Mouse (Mus musculus) gastrocnemius, adult 2 months (tissue): Measurements from ENCODE around the gene Btn1a1. TPM values are rescaled to one million over a fixed set of nuclear protein-coding genes. Genes with fewer than 3 reads are reported as not detected.

Experiments
- DNase-seq: peaks from one replicate; pipeline ENCODE4 v3.0.0; 2022
- H3K27ac ChIP-seq: fragments of 200-600 bp; 2 replicates; pipeline ENCODE4 v1.8.1; 2022; ENCODE audit warnings: mild to moderate bottlenecking
- H3K4me3 ChIP-seq: fragments of 200-600 bp; 2 replicates; pipeline ENCODE4 v1.8.1; 2022; ENCODE audit warnings: mild to moderate bottlenecking, moderate library complexity
- CTCF ChIP-seq: fragments of 200-600 bp; IDR thresholded peaks from 2 replicates; pipeline ENCODE4 v1.8.1; 2022; ENCODE audit warnings: antibody characterized with exemption, mild to moderate bottlenecking, moderate library complexity
- intact Hi-C: fragments of 180-260 bp; cut with DNase I; formaldehyde crosslinking; loops from one replicate; pipeline ENCODE4 v1.15.1; 2025
- total RNA-seq, 2 experiments: library from RNA; stranded (reverse); gene quantifications; 2 replicates each; pipeline ENCODE4 v1.2.3; 2021

The Btn1a1 gene
- total RNA-seq, 2 experiments from 2014 or later, result not detected

DNA sequence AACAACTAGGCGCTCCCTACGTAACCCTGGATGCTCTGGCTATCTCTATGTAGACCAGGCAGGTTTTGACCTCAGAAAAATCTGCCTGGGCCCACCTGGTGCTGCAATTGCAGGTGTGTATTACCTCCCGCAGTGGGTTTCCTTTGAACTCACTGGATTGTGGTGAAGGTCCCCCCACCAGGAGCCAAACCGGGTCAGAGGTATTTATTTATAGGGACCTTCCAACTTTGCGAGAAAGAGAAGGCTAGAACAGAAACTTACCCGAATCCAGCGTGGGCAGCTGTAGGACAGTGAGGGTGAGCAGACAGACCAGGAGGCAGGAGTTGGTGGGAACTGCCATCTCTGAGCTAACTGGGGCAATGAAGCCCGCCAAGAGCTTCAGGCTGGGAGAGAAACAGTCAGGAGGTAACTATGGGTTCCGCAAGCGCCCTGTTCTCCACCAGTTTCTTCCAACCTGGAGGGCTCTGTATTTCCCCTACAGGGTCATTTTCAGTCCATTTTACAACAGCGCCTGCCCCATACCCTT, 797 bp downstream of the Btn1a1 start:
- intact Hi-C loops, result no loop called here
- Histone ChIP-seq H3K4me3 (peak overlapping the region; percentile 76), H3K27ac (no peak overlapping the region)
- TF ChIP-seq CTCF, result no peak
- DNase-seq, result no peak

DNA sequence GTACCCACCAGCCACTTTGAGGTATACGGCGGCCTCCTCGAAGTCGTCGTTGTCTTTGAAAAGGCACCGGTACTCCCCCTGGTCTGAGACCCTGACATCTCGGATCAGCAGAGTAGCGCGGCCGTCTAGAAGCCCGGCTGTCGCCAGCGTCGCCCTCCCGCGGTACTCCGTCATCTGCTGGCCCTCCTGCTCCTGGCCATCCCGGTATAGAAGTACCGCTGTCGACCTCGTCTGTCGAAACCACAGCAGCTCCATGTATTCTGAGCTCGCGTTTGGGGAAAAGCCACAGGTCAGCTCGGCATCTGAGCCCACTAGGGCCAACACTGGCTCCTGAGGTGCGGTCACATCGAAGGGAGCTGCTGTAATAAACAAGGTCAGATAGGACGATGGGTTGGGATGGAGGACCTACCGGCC, 1.5 kb downstream of the Btn1a1 start:
- peak overlapping the region; percentile 76 for H3K4me3 ChIP-seq
- no peak overlapping the region for H3K27ac ChIP-seq
- intact Hi-C loops, result no loop called here
- DNase-seq, result peak; percentile 29
- no peak for TF ChIP-seq CTCF

DNA sequence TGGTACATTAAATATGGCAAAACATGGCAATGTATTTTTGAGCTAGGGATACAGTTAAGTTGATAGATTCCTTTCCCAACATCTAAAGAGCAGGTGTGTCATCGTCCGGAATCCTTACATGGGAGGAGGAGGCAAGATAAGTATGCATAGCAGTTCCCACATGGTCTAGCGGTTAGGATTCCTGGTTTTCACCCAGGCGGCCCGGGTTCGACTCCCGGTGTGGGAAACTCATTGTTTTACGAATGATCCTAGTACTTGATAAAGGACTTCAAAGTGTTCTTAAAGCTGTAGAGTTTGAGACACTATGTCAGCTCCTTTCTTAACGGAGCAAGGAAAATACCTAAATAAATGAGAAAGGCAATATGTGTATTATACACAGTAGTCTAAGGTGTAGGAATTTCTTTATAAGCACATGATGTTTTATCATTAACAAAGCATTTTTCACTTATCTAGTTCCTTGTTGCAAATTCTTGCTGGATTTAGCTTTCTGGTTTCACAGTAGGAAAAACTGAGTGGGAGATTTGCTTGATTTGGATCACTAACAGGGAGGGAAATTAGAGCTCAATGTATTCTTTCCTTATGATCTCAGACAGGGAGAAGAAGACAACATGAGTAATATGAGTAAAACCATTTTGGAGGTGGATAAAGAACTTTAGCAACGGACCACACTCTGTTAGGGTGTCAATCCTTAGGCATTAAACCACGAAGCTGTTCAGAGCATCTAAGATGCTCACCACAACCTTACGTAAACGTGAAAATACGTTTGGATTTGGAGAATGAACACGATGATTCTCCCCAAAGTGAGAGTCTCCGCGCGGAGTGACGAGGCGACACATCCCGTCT, 2.1 kb downstream of the Btn1a1 start:
- intact Hi-C loops, result no loop called here
- no peak for TF ChIP-seq CTCF

DNA sequence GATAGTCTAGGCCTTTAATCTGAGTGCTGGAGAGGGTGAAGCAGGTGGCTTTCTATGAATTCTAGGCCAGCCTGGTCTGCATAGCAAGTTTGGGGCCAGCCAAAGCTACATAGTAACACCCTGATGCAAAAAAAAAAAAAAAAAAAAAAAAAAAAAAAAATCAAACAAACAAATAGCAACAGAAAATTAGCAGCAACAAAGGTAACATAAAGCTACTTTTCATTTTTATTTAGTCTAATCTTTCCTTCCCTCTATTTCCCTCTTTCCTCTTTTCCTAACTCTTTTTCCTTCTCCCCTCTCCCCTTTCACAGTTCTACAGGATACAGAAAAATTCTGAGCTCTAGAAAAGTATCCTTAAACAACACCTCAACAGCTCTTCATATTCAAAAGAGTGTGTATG, 3.0 kb downstream of the Btn1a1 start:
- no peak for TF ChIP-seq CTCF
- H3K27ac ChIP-seq, result no peak overlapping the region
- no peak for DNase-seq
- intact Hi-C loops, result no loop called here
- no peak overlapping the region for H3K4me3 ChIP-seq

More for the DNA sequence above, 2.1 kb downstream of the Btn1a1 start:
- peak; percentile 70 for DNase-seq
- H3K27ac ChIP-seq, result no peak overlapping the region
- peak overlapping the region; percentile 76 for H3K4me3 ChIP-seq

DNA sequence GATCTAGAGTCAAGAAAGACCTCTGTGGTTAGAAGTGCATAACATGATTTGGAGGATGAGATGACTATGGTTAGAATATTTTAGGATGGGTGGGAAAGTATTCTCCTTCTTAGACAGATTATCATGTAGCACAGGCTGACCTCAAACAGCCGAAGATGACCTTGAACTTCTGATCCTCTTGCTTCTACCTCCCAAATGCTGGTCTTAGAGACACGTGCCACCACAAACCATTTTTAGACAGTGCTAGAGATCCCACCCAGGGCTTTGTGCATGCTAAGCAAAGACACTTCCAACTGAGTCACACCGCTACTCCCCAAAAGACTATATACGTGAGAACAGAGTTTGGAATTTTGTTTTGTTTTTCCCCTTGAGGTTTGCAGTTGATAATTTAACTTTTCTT, 3.6 kb downstream of the Btn1a1 start:
- intact Hi-C loops, result no loop called here
- TF ChIP-seq CTCF, result no peak
- H3K4me3 ChIP-seq, result no peak overlapping the region
- no peak for DNase-seq
- H3K27ac ChIP-seq, result no peak overlapping the region

DNA sequence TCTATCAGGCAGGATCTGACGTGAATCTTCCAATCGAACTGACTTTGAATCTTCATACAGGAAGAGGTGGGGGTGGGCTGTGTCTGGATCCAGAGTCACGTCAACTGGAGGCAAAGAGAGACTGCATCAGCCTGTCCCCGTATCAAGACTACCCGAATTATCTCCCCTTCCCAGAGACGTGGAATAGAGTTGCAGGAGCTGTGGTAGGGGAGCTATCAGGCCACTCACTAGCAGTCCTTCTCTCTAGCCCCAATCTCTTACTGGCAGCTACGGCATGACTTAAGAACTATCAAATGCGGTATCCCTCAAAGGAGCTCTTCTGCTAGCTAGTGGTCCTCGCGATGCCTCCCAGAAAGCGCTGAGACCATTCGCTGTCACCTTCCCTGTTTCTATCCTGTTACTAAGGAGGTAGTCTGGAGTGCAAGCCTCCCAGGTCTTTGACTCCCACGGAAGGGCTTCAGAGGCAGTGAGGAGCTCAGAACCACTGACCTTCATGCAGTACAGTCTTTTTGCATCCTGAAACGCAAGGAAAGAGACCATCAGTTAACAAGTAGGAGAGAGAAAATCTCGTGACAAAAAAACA, 6.3 kb downstream of the Btn1a1 start:
- Histone ChIP-seq H3K27ac (no peak overlapping the region), H3K4me3 (no peak overlapping the region)
- intact Hi-C loops, result no loop called here
- no peak for TF ChIP-seq CTCF
- no peak for DNase-seq

DNA sequence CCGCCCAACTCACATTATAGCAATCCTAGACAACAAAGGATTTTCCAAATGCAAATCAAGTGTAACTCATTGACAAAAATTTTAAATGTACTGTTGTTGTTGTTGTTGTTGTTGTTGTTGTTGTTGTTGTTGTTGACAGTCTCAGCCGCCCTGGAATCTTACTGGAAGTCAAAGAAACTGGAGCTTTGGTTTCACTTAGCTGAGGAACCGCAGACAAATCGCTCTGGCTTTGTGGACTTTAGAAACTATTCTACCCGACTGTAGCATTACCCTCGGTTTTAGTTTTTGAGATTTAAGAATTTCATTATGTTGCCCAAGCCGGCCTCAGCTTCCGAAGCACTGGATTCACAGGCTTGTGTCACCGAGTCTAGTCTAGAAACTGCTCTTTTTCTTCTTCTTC, 11.8 kb downstream of the Btn1a1 start:
- DNase-seq, result no peak
- no peak for TF ChIP-seq CTCF
- peak overlapping the region; percentile 87 for H3K27ac ChIP-seq
- H3K4me3 ChIP-seq, result peak overlapping the region; percentile 73
- intact Hi-C loops, result no loop called here

DNA sequence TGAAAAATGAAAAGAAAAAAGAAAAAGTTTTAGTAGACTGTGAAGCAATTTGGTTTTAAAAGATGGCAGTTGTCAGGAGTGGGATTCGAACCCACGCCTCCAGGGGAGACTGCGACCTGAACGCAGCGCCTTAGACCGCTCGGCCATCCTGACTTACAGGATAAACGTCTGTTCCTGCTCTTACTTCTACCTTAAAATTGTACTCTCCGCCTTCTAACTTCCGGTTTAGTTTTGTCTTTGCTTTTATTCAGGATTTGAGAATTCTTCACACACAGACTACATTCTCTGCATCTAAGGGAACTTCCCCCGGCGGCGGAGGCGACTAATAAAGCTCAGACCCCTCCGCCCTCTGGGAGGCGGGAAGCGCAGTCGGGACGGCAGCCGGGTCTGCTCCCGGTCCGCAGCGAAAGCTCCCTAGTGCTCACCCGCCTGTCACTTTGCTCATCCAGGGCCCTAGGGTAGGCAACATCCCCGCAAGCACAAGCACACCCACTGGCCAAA, 12.3 kb downstream of the Btn1a1 start:
- intact Hi-C loops, result no loop called here
- TF ChIP-seq CTCF, result no peak
- peak; percentile 78 for DNase-seq
- peak overlapping the region; percentile 73 for H3K4me3 ChIP-seq
- peak overlapping the region; percentile 87 for H3K27ac ChIP-seq

DNA sequence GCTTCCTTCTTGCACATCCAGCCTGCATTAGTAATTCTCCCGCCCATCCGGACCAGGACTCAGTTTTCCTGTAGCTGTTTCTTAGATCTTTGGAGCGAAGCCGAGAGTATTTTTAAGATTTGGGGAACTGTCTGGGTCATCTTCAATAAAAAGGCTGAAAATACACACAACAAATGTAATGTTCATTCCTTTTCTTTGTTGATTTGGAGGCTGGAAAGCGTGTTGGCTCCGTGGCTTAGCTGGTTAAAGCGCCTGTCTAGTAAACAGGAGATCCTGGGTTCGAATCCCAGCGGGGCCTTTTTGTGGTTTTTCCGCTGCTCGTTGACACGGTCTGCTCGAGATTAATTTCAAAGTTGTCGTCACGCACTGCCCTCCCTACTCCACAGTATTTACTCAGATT, 15.3 kb downstream of the Btn1a1 start:
- peak; percentile 83 for DNase-seq
- intact Hi-C loops, result no loop called here
- Histone ChIP-seq H3K27ac (peak overlapping the region; percentile 56), H3K4me3 (peak overlapping the region; percentile 78)
- TF ChIP-seq CTCF, result no peak

DNA sequence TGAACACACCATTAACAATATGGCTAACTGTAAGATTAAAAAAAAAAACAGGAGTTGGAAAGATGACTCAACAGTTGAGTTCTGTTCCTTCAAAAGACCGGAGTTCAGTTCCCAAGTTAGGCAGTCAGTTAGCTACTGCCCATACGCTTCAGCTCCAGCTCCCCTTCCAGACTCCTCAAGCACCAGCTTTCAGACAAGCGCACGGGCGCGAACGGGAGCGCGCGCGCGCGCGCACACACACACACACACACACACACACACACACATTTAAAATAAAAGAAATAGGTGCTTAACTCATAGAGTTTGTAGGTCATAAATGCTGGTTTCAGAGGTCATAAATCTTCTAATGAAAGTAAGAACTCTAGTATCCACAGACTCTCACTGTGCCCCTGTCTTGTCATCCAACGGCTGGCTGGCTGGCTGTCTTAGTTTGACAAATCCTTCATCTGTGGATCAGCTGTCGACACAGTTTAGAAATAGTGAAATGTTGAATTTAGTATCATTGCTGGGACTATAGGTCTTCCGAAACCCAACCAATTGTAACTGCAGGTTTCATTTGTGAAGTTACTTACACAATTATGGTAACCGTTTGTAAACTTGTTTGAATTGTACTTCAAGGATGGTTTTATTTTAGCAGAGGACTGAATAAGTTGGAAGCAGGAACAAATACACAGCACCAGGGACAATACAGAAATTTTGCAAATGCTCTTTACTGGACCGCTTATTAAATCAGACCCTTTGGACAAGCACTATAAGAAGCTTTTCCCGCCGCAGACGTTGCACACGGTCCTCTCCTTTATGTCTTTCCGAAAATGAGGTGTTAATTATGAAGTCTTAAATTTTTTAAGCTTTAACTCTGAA, 16.2 kb downstream of the Btn1a1 start:
- Histone ChIP-seq H3K4me3 (peak overlapping the region; percentile 78), H3K27ac (peak overlapping the region; percentile 56)
- intact Hi-C loops, result loop anchor here (5.0 to 10.0 kb wide), 3 partner anchors 1427 to 1595 kb away; no protein-coding TSS in a partner anchor
- no peak for TF ChIP-seq CTCF
- DNase-seq, result peak; percentile 69

DNA sequence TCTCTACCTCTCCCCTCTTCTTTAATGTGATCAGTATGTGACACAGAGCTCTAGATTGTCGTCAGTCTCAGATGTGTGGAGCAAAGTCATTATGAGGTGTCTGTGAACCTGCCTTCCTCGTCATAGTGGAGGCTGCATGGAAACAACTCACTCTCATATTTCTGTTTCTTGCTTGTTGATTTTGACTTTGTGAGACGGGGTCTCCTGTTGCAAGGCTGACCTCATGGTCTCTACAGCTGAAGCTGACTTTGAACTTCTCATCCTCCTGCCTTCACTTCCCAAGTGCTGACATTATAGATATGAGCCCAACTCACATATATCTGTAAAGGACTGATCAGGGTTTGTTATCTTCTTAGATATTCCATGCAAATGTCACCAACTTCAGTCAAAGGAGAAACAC, 16.9 kb downstream of the Btn1a1 start:
- H3K27ac ChIP-seq, result no peak overlapping the region
- DNase-seq, result no peak
- TF ChIP-seq CTCF, result no peak
- intact Hi-C loops, result loop anchor here (5.0 to 10.0 kb wide), 3 partner anchors 1426 to 1594 kb away; no protein-coding TSS in a partner anchor
- H3K4me3 ChIP-seq, result peak overlapping the region; percentile 78

DNA sequence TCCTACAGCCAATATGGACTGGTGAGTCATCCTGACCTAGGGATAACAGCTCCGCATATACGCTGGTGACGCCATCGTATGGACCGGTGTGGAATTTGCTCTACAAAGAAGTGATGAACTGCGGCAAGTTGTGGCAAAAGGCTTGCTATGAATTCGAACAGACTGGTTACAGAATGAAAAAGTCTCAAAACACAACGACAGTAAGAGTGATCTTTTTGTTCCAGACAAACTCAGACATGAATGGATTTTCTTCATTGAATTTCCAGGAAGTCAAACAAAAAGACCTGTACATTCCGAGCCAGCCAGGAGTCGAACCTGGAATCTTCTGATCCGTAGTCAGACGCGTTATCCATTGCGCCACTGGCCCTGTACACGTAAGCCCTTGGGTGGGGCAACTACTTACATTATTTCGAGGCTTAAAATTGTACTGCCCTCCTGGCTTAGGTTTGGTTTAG, 19.2 kb downstream of the Btn1a1 start:
- intact Hi-C loops, result loop anchor here (1.0 to 10.0 kb wide), 5 partner anchors 8 to 1592 kb away; no protein-coding TSS in a partner anchor

More for the DNA sequence above, 19.2 kb downstream of the Btn1a1 start:
- peak overlapping the region; percentile 85 for H3K4me3 ChIP-seq
- no peak for TF ChIP-seq CTCF
- peak; percentile 73 for DNase-seq
- H3K27ac ChIP-seq, result peak overlapping the region; percentile 91
